Mouse (Mus musculus) liver, embryonic 14.5 days (tissue): ENCODE results near the gene Gm10181.

Experiments used
- CTCF ChIP-seq: IDR thresholded peaks from 2 replicates; pipeline ENCODE4 v1.5.1; 2016; ENCODE audit warnings: antibody characterized with exemption, low read depth, control low read depth
- EP300 ChIP-seq: IDR thresholded peaks from 2 replicates; pipeline ENCODE4 v1.6.1; 2016; ENCODE audit warnings: antibody characterized with exemption, low read depth

GRCm38 (mm10) chr9:25089122-25089521 lies at the start of gene Gm10181:
- no peak for TF ChIP-seq CTCF
- TF ChIP-seq EP300 = no peak
